Mouse (Mus musculus) ovary, postnatal 10 days (tissue): ENCODE results near the gene BC030499.
"Not testable (repeated sequence)": the region's sequence is repeated elsewhere in the genome, so short reads cannot be mapped to it uniquely, and the experiment has no call there.

Experiments used
- DNase-seq: peaks from one replicate; pipeline ENCODE4 v3.0.0; 2022; ENCODE audit warnings: low spot score

Gene BC030499

DNA sequence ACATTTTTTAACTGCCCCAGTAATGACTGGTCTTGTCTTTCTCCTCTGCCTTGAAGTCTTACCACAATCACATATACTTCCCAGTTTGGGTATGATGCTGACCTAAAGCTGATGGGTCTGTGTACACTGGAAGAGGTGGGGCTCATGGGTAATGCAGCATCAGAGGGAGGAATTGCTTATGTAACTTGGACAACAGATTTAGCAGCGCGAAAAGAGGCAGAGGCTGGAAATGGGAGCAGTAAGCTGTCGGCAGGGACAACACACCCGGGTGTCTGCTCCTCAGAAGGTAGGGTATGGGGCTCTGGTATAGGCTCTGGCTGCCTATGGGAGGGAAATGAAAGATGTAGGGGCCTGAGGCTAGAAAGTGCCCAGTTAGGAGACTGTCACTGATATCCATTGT, at the start of gene BC030499:
TSS of gene BC030499 (plus strand) at position 188 of the 400 bp plus-strand sequence.
- DNase-seq: no peak

DNA sequence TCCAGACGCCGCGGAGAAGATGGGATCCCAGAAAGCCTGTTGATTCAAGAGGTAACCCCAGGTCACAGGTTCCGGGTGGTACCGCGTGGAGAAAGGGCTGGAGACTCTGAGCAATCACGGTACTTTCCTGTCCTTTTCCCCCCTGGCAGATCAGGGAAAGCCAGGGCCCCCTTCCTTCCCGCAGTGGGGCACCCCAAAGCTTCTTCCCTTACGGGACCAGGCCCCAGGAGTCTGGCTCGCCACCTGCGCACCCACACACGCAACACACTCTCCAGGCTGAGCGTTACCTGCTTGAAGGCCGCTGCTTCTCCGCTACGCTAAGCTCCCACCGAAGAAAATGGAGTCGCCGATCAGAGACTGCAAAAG, 45.4 kb upstream of the BC030499 start:
- DNase-seq: no peak

DNA sequence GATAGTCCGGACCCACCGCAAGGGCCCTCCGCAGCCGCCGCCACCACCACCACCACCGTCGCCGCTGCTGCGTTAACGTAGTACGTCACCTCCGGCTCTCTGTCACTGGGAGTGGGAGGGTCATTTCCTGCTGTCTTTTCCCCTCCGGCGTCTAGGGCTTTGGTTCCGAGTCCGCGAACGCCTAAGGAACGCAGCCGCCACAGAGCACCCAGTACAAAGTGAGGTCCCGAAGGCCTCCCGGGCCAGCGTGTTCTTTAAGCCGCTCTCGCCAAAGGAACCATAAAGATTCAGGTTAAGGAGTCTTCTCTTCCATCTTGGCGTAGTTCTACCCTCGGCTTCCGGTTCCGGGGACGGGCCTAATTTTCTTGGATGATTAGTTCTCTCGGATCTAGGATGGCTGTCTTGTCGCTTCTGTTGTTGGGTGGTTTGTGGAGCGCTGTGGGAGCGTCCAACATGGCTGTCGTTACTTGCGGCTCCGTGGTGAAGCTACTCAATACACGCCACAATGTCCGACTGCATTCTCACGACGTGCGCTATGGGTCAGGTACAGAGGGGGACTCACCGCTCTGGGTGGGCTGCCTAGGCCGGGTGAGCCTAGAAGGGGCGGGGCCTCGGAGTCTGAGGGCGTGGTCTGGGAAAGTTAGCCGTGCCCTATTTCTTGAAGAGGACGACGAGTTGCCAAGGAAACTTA, 44.9 kb upstream of the BC030499 start, which contains the start of the genes Sdf2 and Supt6:
TSS of gene Sdf2 (plus strand) at position 120 of the 691 bp plus-strand sequence.
TSS of gene Supt6 (minus strand) at position 361 of the 691 bp plus-strand sequence.
- peak; percentile 83 for DNase-seq

DNA sequence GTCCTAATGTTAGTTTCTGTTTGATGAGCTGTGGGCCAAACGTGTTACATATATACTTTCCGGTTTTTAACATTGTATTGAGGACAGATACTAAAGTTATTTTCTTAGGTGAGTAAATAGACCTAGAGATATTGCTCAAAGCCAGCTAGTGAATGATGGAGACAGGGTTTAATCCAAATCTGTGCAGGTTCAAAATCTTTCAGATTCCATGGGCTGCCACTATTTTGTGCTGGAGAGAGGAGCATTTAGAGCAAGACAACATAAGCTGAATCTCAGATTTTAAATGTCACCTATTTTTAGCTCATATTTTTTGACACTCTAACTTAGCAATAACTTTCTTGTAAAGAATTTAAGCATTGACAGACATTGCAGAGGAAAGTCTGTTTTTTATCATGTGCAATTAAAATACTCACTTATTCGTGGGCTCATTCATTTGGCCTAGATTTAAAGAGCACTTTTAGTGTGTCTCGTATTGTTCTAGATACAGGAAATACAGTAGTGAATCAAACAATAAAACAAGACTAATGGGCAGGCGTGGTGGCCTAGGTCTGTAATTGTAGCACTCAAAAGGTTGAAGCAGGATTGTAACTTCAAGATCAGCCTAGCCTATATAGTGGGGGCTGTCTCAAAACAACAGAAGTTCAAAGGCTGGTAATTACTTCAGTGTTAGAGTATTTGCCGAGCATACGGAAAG, 44.2 kb upstream of the BC030499 start:
- no peak for DNase-seq

DNA sequence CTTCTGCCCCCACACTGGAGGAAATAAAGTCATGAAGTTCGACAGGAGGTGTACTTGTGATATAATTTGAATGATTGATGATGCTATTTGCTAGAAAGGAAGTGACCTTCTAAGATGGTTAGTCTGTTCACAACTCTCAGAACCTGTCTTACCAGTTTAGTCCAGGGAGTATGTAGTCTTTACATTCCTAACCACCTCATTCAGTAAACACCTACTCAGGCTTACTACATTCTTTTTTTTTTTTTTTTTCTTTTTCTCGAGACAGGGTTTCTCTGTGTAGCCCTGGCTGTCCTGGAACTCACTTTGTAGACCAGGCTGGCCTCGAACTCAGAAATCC, 43.7 kb upstream of the BC030499 start:
- no peak for DNase-seq

DNA sequence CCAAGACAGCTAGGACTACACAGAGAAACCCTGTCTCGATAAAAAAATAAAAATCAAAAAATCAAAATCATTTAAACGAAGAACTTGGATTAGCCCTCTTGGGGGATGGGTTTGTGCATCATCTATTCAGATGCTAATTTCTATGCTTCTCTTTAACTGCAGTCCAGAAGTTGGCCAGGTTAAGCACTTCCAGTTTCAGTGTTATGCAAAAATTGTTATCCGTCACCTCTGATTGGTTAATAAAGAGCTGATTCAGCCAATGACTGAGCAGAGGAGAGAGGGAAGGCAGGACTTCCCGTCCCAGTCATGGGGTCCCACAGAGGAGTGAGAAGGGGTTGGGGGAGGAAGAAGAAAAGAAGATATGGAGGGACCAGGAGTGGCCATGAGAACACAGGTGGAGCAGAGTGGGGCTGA, 42.9 kb upstream of the BC030499 start:
- no peak for DNase-seq

DNA sequence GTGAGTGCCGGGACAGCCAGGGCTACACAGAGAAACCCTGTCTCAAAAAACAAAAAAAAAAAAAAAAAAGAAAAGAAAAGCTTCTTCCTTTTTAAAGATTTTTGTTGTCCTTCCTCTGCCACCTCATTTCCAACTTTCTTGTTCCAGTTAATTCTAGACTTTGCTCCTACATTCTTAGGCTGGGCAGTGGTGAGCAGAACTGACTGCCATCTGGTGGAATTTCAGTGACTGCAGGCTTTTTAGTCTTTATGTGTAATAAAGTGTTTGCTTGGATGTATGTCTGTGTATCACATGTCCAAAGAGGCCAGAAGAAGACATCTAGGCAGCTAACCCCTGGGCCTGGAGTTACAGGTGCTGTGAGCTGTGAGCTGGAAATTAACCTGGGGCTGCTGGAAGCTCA, 34.0 kb upstream of the BC030499 start:
- no peak for DNase-seq

DNA sequence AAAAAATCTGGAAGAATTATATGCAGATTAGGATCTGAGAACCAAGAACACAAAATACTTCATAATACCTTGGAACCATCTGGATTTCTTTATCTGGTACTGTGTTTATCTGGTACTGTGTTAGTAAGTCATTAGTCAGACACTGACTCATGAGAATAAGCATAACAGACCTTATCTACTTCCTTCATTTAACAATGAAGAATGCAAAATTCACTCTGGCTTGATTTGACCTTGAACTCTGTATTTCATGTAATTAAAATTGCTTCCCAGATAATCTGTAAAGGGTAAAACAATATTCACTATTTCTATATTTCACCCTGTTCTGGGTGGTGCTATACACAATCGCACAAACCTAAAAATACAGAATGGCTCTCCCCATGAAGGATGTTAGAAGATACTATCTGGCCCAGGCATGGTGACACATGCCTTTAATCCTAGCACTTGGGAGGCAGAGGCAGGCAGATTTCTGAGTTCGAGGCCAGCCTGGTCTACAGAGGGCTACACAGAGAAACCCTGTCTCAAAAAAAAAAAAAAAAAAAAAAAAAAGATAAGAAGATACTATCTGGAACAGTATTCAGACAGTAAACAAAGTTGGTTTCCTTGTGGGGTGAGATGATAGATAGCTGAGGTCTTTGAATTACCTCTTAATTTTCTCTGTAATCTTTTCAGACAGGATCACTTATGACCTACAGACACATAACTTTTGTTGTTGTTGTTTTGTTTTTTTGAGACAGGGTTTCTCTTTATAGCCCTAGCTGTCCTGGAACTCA, 30.0 kb upstream of the BC030499 start:
- DNase-seq: no peak

DNA sequence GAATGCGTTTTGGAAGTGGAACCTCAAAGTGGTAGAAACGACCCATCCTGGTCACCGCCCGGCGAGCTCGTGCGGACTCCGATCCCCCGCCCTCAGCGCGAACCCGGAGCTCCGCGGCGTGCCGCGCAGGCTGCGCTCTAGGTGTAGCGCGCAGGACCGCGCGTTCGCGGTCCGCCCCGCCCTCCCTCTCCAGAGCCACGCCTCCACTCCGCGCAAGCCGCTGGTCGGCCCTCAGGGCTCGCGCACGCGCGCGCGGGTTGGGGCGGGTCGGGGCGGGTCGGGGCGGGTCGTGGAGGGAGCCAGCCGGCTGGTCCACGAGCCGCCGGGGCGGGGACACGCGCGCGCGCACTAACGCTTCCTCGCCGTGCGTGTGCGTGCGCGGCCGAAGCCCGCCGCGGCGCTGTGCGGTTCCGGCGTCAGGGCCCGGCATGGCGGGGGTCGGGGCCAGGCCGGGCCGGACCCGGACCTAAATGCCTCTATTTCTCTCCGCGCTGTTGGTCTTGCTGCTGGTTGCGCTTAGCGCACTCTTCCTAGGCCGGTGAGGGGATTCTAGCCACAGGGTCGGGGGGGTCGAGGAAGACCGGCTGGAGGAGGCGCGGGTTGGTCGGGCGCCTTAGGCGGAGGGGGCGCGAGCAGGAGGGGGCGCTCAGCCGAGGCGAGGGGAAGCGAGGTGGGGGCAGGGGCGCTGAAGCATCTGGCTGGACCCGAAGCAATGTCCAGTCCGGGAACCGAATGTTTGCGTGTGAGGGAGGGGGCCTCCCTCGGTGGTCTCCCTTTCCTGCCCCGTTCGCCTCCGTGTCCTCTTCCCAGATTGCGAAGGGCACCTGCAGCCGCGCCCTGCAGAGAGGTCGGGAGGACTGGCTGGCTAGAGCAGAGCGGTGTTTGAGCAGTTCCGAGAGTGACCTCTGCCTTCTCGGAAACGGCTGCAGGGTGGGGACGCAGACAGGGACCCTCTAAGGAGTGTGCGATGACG, 29.0 kb upstream of the BC030499 start, which contains the start of gene 2610507B11Rik:
TSS of gene 2610507B11Rik (plus strand) at position 373 of the 973 bp plus-strand sequence.
- peak; percentile 73 for DNase-seq

DNA sequence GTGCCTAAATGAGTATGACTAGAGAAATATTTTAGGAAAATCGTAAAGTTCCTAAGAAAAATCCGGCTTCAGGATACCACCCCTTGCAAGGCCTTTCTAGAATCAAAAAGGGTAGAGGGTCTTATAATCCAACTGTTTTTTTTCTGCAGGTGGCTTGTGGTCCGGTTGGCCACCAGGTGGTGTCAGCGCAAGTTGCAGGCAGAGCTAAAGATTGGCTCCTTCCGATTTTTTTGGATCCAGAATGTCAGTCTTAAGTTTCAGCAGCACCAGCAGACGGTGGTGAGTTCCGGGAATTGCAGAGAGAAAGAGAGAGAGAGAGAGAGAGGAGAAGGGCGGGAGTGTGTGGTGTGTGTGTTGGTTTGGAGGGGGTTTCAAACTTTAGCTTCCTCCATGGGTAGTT, 28.1 kb upstream of the BC030499 start:
- DNase-seq: no peak

DNA sequence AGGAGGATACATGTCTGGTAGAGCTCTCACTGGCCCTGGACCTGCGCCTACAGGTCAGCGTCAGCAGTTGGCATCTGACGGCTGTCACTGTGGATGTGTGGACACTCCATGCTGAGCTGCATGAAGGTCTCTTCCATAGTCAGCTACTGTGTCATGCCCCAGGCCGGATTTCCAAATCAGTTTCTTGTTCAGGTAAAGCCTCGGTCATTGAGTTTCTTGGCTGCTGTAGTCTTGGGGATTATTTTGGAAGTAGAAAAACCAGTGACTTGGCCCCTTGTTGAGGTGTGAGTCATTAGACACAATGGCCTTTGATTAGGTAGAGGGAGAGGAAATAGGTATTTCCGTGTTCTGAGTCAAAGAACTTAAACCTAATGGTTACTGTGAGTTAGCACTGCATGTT, 25.1 kb upstream of the BC030499 start:
- DNase-seq: no peak

DNA sequence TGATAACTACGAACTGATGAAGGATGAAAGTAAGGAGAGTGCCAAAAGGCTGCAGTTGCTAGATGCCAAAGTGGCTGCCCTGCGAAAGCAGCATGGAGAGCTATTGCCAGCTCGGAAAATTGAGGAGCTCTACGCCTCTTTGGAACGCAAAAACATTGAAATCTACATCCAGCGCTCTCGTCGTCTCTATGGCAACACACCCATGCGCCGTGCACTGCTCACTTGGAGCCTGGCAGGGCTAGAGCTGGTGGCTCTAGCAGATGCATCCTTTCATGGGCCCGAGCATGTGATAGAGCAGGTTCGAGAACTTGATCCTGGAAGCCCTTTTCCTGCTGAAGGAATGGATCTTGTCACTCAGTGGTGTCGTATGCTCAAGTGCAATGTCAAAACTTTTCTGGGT, 18.7 kb upstream of the BC030499 start:
- DNase-seq: no peak

DNA sequence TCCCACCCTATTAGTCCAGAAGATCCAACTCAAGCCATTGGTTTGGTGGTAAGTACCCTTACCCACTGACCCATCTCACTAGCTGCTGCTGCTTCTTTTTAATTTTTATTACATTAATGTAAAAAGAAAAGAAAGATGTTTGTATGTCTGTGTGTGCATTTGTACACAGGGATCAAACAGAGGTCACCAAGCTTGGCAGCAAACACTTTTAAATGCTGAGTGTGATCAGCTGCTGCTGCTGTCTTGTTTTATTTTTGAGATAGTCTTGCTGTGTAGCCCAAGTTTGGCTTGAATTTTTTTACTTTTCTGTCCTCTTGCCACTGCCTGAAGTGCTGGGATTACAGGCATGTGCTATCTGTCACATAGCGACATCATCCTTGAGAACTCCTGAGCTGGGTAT, 15.0 kb upstream of the BC030499 start:
- DNase-seq: no peak

DNA sequence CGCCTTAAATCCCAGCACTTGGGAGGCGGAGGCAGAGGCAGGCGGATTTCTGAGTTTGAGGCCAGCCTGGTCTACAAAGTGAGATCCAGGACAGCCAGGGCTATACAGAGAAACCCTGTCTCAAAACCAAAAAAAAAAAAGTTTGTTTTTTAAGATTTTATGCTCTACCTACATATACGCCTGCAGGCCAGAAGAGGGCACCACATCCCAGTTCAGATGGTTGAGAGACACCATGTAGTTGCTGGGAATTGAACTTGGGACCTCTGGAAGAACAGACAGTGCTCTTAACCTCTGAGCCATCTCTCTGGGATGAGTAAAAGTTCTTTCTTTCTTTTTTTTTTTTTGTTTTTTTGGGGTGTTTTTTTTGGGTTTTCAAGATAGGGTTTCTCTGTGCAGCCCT, 14.5 kb upstream of the BC030499 start:
- not testable (repeated sequence) for DNase-seq

DNA sequence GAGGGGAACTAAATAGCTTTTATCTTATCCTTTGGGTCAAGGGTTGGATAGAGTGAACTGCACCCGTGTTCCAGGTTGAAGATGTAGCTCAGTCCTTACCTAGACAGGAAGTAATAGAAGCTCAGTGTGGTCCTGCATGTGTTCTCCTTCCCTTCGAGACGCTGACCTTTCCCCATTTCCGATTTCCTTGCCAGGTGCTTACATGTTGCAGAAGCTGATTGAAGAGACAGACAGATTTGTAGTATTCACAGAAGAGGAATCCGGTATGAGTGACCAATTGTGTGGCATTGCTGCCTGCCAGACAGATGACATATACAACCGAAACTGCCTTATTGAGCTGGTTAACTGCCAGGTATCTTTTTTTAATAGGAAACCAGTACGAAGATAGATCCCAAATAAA, 11.8 kb upstream of the BC030499 start:
- no peak for DNase-seq

DNA sequence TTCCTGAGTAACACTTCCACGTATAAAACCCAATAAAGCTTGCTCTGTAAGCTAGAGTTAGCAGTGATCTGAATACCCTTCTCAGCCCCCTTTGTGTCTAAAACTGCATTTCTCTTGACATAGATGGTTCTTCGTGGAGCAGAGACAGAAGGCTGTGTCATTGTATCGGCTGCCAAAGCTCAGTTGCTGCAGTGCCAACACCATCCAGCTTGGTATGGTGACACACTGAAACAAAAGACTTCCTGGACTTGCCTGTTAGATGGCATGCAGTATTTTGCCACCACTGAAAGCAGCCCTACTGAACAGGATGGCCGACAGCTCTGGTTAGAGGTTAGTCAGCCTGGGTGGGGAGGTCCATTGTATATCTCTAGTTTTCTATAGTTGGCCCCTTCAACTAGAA, 11.1 kb upstream of the BC030499 start:
- DNase-seq: no peak

DNA sequence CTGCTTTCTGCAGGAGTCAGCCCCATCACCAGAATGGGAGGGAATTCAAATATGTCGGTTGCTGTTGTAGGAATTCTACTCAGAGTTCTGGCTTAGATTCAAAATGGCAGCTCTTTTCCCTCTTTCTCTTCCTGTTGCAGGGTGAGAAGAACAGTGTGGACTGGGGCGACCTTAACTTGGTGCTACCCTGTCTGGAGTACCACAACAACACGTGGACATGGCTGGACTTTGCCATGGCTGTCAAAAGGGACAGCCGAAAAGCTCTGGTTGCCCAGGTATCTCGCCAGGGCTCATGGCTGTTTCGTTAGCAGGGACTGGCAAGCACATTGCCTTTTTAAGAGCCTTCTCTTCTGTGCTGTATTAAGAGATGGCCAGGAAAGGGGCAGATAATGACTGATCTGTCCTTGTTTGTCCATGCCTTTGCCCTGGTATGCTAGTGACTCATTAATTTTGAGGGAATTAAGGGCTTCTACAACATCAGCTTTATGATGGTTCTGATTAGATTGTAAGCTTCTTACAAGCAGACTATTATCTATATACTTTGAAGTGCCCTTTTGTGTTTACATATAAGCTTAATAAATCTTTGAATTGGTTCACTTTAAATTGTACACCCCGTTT, 1.4 kb upstream of the BC030499 start:
- DNase-seq: no peak

DNA sequence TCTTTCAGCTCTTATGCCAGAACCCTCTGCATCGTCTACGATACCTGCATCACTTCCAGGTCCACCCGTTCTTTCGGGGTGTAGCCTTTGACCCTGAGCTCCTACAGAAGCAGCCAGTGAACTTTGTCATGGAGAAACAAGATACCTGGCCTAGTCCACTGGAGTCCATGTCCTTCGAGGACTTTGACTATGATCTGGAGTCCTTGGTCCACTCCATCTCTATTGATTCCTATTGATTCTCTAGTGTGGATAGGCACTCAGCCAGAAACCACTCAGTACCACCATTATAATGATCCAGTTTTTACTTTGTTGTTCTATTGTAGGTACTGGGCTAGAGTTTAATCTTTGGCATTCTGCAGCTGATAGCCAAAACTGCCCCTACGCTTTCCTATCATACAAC, 3.9 kb downstream of the BC030499 start:
- DNase-seq: no peak

DNA sequence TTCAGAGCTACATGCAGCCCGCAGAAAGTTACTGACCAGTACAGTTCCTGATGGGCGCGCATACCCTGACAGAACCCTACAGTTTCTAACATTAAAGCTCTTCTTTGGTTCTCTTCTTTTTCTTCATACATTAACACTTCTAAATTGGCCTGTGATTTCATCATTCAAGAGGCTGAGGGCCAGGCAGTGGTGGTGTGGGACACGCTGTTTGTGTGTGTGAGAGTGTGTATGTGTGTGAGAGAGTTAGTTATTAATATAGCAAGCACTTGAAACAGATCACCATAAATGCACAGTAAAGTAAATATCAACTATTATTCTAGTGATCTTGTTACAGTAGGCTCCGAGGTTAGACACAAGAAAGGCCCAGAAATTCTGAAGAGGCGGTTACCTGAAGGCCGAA, 10.3 kb downstream of the BC030499 start:
- no peak for DNase-seq

DNA sequence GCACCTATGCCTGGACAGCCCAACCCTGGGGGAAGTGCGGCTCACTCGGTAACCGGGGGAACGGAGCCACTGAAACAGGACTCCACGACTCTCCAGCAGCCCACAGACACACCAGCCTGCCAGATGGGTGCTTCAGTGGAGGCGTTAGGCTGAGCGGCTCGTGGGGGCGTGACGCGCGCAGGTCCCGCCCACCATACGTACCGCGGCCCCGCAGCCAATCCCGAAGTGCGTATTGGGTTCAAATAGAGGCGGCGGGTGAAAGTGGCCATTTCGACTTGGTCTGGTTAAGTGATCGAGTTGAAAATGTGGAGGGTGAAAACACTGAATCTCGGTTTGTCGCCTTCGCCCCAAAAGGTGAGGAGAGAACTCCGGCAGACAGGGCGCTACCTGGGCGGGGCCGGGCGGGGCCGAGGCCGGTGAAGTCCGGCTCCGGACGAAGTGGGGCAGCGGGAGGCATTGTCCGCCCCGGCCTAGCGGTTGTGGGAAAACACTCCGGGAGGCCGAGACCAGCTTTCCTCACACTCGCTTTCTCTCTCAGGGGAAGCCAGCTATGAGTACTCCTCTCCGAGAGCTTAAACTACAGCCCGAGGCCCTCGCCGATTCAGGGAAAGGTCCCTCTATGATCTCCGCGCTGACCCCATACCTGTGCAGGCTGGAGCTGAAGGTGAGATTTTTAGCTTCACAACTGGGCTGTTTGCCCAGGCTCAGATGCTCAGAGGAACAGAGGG, 10.9 kb downstream of the BC030499 start, which contains the start of gene Spag5:
TSS of gene Spag5 (plus strand) at position 173 of the 728 bp plus-strand sequence.
- DNase-seq: peak; percentile 78

DNA sequence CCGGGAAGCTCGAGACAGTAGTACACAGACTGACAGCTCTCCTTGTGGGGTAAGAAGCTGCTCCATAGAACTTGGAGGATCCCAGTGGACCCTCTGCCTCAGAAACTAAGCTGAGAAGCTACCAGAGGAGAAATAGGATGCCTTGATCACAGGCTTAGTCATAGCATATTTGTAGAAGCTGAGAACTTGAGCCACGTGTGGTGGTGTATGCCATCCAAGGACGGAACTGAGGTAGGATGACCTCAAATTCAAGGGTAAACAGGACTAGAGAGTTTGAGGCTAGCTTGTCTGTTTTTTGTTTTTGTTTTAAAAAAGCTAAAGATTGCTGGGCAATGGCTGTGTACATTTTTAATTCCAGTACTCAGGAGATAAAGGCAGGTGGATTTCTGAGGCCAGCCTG, 14.6 kb downstream of the BC030499 start:
- no peak for DNase-seq
